11 mouse cellular contexts compared by ENCODE assay signal in genomic region chr4:59422025-59422783, GRCm38 (mm10). TPM values are rescaled to one million over a fixed set of nuclear protein-coding genes. Genes with fewer than 3 reads are reported as not detected.
DNase-seq lines count a peak whose midpoint lies in the region; ATAC-seq and TF ChIP-seq lines count a peak whose summit lies in the region.
"Had no signal": no experiment of that assay in that cellular context is flagged by ENCODE, and none has a peak within 500 bp of the region (broad histone marks: within the 10 kb centered on the region; RNA-seq: fewer than 3 reads in every experiment).

No protein-coding gene starts in this region.

- no peak for TF ChIP-seq POLR2A in lung, adult 2 months (IDR thresholded peaks at IDR 0.05; ENCODE audit: borderline replicate concordance, extremely low read depth, low read depth, low read length)

- H3K9me3 ChIP-seq in forebrain, embryonic 16.5 days (ENCODE audit: control insufficient read depth, low read length), result no peaks in the 10 kb centered on the region
- no peaks in the 10 kb centered on the region for H3K9me3 ChIP-seq in neural tube, embryonic 14.5 days (ENCODE audit: control insufficient read depth, low read length)
- H3K9me3 ChIP-seq: embryonic facial prominence, embryonic 10.5 days; G1E had no signal

- H3K27ac ChIP-seq in forebrain, embryonic 16.5 days (ENCODE audit: low read length), result no peak overlapping the region
- H3K27ac ChIP-seq in neural tube, embryonic 14.5 days (ENCODE audit: low read depth, low read length), result no peak overlapping the region
- H3K27ac ChIP-seq: embryonic facial prominence, embryonic 10.5 days; gastrocnemius, adult 2 months had no signal

- H3K27me3 ChIP-seq in forebrain, embryonic 16.5 days (replicated peaks; ENCODE audit: control insufficient read depth, insufficient read depth, low read length), result no peaks in the 10 kb centered on the region
- no peaks in the 10 kb centered on the region for H3K27me3 ChIP-seq in neural tube, embryonic 14.5 days (ENCODE audit: control insufficient read depth, insufficient read depth, low read length)

- no peak overlapping the region for H3K4me3 ChIP-seq in forebrain, embryonic 16.5 days (replicated peaks; ENCODE audit: low read length)
- no peak overlapping the region for H3K4me3 ChIP-seq in lung, adult 2 months (replicated peaks; ENCODE audit: extremely low read depth, low read depth, low read length)
- no peak overlapping the region for H3K4me3 ChIP-seq in neural tube, embryonic 14.5 days (ENCODE audit: low read depth, low read length)
- H3K4me3 ChIP-seq: embryonic facial prominence, embryonic 10.5 days; gastrocnemius, adult 2 months had no signal

- no peak overlapping the region for H3K4me2 ChIP-seq in forebrain, embryonic 16.5 days (ENCODE audit: low read length)
- no peak overlapping the region for H3K4me2 ChIP-seq in neural tube, embryonic 14.5 days (ENCODE audit: low read depth, low read length)

- peak; percentile 17 for DNase-seq in layer of hippocampus, adult 11-12 months (ENCODE audit: low spot score)
- DNase-seq in layer of hippocampus, adult 8-10 months (ENCODE audit: low spot score in 2 of 2), result no peak
- DNase-seq in lung, adult 2 months, result peak; percentile 47
- DNase-seq in gastrocnemius, adult 18-20 months (ENCODE audit: low spot score), result no peak
- no peak for DNase-seq in cerebellum, postnatal 10 days
- no peak for DNase-seq in frontal cortex, postnatal 36 days (ENCODE audit: low spot score in 2 of 2)
- DNase-seq: gastrocnemius, adult 2 months had no signal

- 32% methylated on average over 5 of the region's 5 CpGs for WGBS in forebrain, embryonic 16.5 days
- 52% methylated on average over 5 of the region's 5 CpGs for WGBS in lung, adult 2 months
- WGBS in neural tube, embryonic 14.5 days, result 19% methylated on average over 5 of the region's 5 CpGs

- no peak overlapping the region for H3K9ac ChIP-seq in forebrain, embryonic 16.5 days (replicated peaks; ENCODE audit: low read depth, low read length)
- H3K9ac ChIP-seq in neural tube, embryonic 14.5 days (replicated peaks; ENCODE audit: low read depth, low read length), result no peak overlapping the region

- no peak for TF ChIP-seq CTCF in lung, adult 2 months (IDR thresholded peaks at IDR 0.05; ENCODE audit: insufficient read depth, low read length)

- ATAC-seq in forebrain, embryonic 16.5 days, result peak; percentile 67
- peak; percentile 85; the same call in 1 of the 2 replicates for ATAC-seq in neural tube, embryonic 14.5 days (ENCODE audit: low read depth)

- 0 out of 2 replicates have a peak, but pooled peaks cover 5% of the 10 kb centered on the region for H3K4me1 ChIP-seq in forebrain, embryonic 16.5 days (replicated peaks; ENCODE audit: control insufficient read depth, insufficient read depth, low read length)
- peaks cover 4% of the 10 kb centered on the region; the same call in 1 of the 2 replicates for H3K4me1 ChIP-seq in lung, adult 2 months (ENCODE audit: control insufficient read depth, insufficient read depth, low read length)
- no peaks in the 10 kb centered on the region for H3K4me1 ChIP-seq in neural tube, embryonic 14.5 days (ENCODE audit: control insufficient read depth, insufficient read depth, low read length)

- H3K36me3 ChIP-seq in forebrain, embryonic 16.5 days (ENCODE audit: control insufficient read depth, insufficient read depth), result no peaks in the 10 kb centered on the region
- no peaks in the 10 kb centered on the region for H3K36me3 ChIP-seq in neural tube, embryonic 14.5 days (ENCODE audit: control insufficient read depth, insufficient read depth, low read length)
- H3K36me3 ChIP-seq: embryonic facial prominence, embryonic 10.5 days had no signal

RNA-seq across cellular contexts. Expression of gene Susd1, which starts 16.2 kb away (rescaled TPM):
- total RNA-seq in layer of hippocampus, adult 8-10 months (2022), result 10 to 100 TPM in 2 of 4 experiments, 1 to 10 TPM in 2; 8.3 to 11.1 (median 10.1) TPM
- polyA plus RNA-seq in forebrain, embryonic 16.5 days (2015; fragmentation: Nextera tagmentation; extraction: Ambion mirVana), result 0.84 and 1.8 TPM in 2 replicates
- polyA plus RNA-seq in lung, adult 2 months (2012; rRNA removed), result 1.9 and 3.1 TPM in 2 replicates
- polyA plus RNA-seq in neural tube, embryonic 14.5 days (2014; fragmentation: Nextera tagmentation; extraction: Ambion mirVana), result 1.3 and 1.4 TPM in 2 replicates
- under 1 TPM; 0.45 to 0.50 TPM for total RNA-seq in gastrocnemius, adult 18-20 months (2021)

Comparison
In these comparisons a context has a peak if more than half of its experiments do, and no peak if none do; other contexts are left out.
1. DNase-seq: peak in layer of hippocampus, adult 11-12 months (single experiment) and lung, adult 2 months (single experiment); none in layer of hippocampus, adult 8-10 months (0 of 2), gastrocnemius, adult 18-20 months (single experiment), cerebellum, postnatal 10 days (0 of 2) and frontal cortex, postnatal 36 days (0 of 2).